Mouse (Mus musculus) bone marrow, adult 2 months (tissue): ENCODE measurements around the gene Itga8. TPM values are rescaled to one million over a fixed set of nuclear protein-coding genes. Genes with fewer than 3 reads are reported as not detected.

Experiments used
- H3K27ac ChIP-seq: fragments of 200-500 bp; 2 replicates; pipeline ENCODE4 v1.5.1; 2012; ENCODE audit warnings: low read depth, mild to moderate bottlenecking, control low read depth, inconsistent platforms, low read length; ENCODE audit not compliant: control insufficient read depth, poor library complexity, insufficient read depth
- H3K4me1 ChIP-seq: fragments of 200-500 bp; 2 replicates; pipeline ENCODE4 v1.6.1; 2011; ENCODE audit warnings: low read length; ENCODE audit not compliant: control insufficient read depth, insufficient read depth
- H3K4me3 ChIP-seq: fragments of 200-500 bp; replicated peaks from 2 replicates; pipeline ENCODE3; 2011; ENCODE audit warnings: mild to moderate bottlenecking, low read depth, low read length, control low read depth; ENCODE audit not compliant: control insufficient read depth
- CTCF ChIP-seq: fragments of 200-500 bp; IDR thresholded peaks from 2 replicates; pipeline ENCODE4 v1.5.1; 2011; ENCODE audit warnings: low read length, control low read depth; ENCODE audit not compliant: control insufficient read depth, insufficient read depth
- POLR2A ChIP-seq: fragments of 200-500 bp; IDR thresholded peaks from 2 replicates; pipeline ENCODE4 v1.6.1; 2011; ENCODE audit warnings: low read depth, mild to moderate bottlenecking, control low read depth, low read length, borderline replicate concordance; ENCODE audit not compliant: control insufficient read depth
- WGBS: fragments of 180-500 bp; shearing (Covaris S2); methylation state at CpG from one replicate; pipeline ENCODE4 v1.1.7; 2018; 5-methylcytosine and 5-hydroxymethylcytosine counted together
- polyA plus RNA-seq: library from polyadenylated mRNA; stranded (reverse); fragments of >200 nt; gene quantifications from 2 replicates; pipeline ENCODE4 v1.2.4, GENCODE M21; 2011; ENCODE audit warnings: low replicate concordance; ENCODE audit not compliant: missing spikeins, insufficient read depth, insufficient read length

The Itga8 gene
- polyA plus RNA-seq, 1 experiment = 1.4 TPM

GRCm38 (mm10) chr2:12174722-12175427 lies 126.8 kb downstream of the Itga8 start:
- WGBS = 45% methylated on average over 7 of the region's 7 CpGs
- TF ChIP-seq POLR2A (no peak), CTCF (no peak)
- peaks cover 1% of the 10 kb centered on the region; the same call in 1 of the 2 replicates for H3K4me1 ChIP-seq
- peak overlapping the region; percentile 89 for H3K27ac ChIP-seq
- H3K4me3 ChIP-seq = no peak overlapping the region

DNA sequence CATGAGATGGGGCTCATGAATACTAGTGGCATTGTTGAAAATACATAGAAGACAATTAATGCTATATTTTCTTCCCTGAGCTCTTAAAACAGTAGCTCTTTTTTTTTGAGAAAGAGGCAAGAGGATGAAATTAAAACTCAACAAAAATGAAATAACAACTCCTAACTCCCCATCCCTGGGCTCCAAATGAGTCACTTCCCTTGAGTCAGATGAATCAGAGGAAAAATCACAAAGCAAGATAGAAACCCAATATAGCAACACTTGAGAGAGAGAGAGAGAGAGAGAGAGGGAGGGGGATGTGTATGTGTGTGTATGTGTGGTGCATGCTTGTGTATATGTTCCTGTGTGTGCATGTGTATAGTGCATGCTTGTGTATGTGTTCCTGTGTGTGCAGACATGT lies 131.5 kb downstream of the Itga8 start:
- Histone ChIP-seq H3K4me3 (no peak overlapping the region), H3K4me1 (no peaks in the 10 kb centered on the region; the same call in 1 of the 2 replicates), H3K27ac (no peak overlapping the region)
- TF ChIP-seq CTCF (no peak), POLR2A (no peak)

DNA sequence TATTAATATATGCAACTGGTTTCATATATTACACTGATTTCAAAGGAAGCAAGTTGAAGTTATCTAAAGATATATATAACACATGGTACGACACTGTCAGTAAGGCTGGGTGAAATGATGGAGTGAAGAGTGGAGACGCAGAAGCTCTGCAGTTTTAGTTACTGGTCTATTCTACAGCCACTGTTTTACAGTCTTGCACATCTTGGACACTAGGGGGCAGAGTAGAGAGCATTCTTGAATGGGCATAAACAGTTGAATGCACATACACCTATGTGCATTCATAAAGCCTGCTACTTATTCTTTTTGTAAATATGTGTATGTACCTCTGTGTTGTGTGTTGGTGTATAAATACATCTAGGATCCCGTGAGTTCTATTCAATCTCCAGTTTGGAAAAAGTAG lies 141.2 kb downstream of the Itga8 start:
- TF ChIP-seq CTCF (peak; percentile 29; the same call in 1 of the 2 replicates), POLR2A (no peak)
- no peaks in the 10 kb centered on the region; the same call in 1 of the 2 replicates for H3K4me1 ChIP-seq
- H3K27ac ChIP-seq = no peak overlapping the region
- H3K4me3 ChIP-seq = no peak overlapping the region
- 54% methylated on average over 3 of the region's 3 CpGs for WGBS

- Histone ChIP-seq H3K4me1 (no peaks in the 10 kb centered on the region; the same call in 1 of the 2 replicates), H3K27ac (no peak overlapping the region), H3K4me3 (no peak overlapping the region)
- 73% methylated on average over 1 of the region's 1 CpGs for WGBS
- TF ChIP-seq CTCF (no peak), POLR2A (no peak)
These were observed 144.7 kb downstream of the Itga8 start for GRCm38 (mm10) chr2:12157001-12157400.

DNA sequence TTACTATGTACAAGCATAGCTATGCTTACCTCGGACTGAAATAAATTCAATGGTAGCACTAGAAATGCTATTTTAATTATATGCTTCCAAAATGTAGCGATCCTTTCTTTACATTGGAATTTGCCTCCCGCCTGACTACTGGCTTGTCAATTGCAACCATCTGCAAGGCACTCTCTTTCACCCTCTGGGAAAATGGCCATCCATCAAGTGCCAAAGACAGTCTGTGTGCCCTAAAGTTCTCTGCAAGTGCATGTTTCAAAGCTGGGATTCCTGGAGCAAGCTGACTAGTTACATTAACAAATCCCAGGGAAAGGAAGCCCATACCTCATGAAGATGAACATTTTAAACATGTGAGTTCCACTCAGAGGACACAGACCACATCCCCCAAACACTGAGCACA lies 145.3 kb downstream of the Itga8 start:
- TF ChIP-seq CTCF (no peak), POLR2A (no peak)
- no peak overlapping the region for H3K27ac ChIP-seq
- no peak overlapping the region for H3K4me3 ChIP-seq
- no peaks in the 10 kb centered on the region; the same call in 1 of the 2 replicates for H3K4me1 ChIP-seq
- WGBS = 78% methylated on average over 3 of the region's 3 CpGs

- 88% methylated on average over 6 of the region's 6 CpGs for WGBS
- no peak overlapping the region for H3K27ac ChIP-seq
- no peaks in the 10 kb centered on the region for H3K4me1 ChIP-seq
- TF ChIP-seq CTCF (no peak), POLR2A (no peak)
- H3K4me3 ChIP-seq = no peak overlapping the region
These were observed 147.0 kb downstream of the Itga8 start for GRCm38 (mm10) chr2:12154676-12155075.

DNA sequence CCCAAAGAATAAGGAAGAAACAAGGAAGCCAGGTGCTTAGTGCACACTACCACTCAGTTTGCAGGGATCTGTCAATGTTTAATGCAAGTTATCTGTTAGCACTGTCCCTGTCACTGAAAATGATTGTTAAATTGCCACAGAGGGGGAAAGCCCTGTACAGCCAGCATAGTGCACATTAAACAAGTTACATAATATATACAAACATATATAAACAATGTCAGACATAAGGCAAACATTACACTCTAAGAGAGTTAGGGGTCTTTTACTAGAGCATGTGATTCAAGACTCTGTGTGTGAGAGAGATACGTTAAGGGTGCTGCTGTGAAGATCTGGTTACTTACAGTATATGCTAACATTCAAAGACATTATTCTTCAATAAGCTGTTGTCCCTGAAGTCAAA lies 148.2 kb downstream of the Itga8 start:
- Histone ChIP-seq H3K27ac (no peak overlapping the region), H3K4me1 (no peaks in the 10 kb centered on the region), H3K4me3 (no peak overlapping the region)
- TF ChIP-seq CTCF = no peak
- no peak for TF ChIP-seq POLR2A
- 88% methylated on average over 1 of the region's 1 CpGs for WGBS

DNA sequence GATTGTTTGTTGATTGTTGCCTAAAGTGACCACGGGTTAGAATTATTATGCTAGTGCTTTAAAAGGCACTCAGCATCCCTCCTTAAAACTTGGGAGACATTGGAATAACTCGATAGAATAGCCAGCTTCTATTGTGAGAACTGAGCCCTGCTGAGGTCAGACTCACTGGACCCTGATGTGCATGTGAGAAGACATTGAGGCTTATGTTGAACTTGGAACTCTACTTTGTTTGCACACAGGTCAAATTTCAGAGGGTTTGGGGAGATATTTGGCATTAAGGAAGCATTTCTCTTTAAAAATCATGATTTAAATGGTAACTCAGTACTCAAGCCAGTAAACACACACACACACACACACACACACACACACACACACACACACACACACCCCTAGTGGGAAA lies 153.8 kb downstream of the Itga8 start:
- Histone ChIP-seq H3K4me1 (no peaks in the 10 kb centered on the region), H3K27ac (no peak overlapping the region), H3K4me3 (no peak overlapping the region)
- WGBS = 75% methylated on average over 2 of the region's 2 CpGs
- TF ChIP-seq CTCF (no peak), POLR2A (no peak)
